Mouse (Mus musculus) thymus, postnatal 0 days (tissue): ENCODE data around the gene Pard3. TPM values are rescaled to one million over a fixed set of nuclear protein-coding genes. Genes with fewer than 3 reads are reported as not detected.

Experiments used
- DNase-seq: peaks from one replicate; pipeline ENCODE4 v3.0.0-alpha.2; 2015; ENCODE audit warnings: low spot score
- polyA plus RNA-seq: library from polyadenylated mRNA; unstranded; fragments of >200 nt; fragmentation: Nextera tagmentation; extraction: Ambion mirVana; gene quantifications from 2 replicates; pipeline ENCODE4 v1.2.1, GENCODE M21; 2015

Gene Pard3
- polyA plus RNA-seq, 1 experiment from 2014 or later = 4.1 TPM

DNA sequence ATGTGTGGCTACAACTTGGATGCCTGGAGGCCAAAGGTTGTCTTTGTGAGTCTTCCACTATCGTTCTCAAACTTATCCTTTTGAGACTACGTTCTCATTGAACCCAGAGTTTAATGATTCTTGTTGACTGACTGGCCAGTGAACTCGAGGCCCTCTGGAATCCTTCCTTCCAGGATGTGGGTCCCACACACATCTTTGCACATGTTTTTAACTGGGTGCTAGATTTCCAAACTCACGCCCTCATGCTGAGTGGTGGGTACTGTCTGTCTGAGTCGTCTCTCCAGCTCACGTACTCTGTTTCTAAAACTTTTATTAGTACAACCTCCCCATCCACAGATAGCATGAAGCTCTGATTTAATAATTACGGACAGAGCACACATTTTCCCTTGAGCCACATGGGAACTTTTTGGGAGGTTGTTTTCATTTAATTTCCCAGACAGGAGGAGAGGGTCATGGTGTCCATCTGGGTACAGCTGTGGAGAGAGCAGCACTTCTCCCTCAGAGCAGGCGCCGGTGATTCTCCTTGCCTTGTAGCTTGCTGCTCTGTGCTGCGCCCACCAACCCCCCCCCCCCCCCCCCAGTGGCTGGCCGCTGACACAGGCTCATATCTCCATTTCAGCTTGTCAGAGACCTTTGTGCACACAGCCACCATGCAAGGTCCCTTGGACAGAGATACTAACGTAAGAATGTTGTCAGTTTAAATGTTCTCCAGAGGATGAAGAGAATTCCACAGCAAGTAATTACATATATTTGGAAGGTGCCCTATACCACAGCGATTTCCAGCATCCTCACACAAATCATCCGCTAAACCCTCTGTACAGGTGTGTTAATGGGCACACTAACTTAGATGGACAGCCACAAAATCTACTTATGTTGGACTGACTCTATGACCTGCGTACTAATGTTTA is 165.9 kb downstream of the Pard3 start:
- no peak for DNase-seq

GRCm38 (mm10) chr8:127230233-127230595 is 166.5 kb downstream of the Pard3 start:
- no peak for DNase-seq

DNA sequence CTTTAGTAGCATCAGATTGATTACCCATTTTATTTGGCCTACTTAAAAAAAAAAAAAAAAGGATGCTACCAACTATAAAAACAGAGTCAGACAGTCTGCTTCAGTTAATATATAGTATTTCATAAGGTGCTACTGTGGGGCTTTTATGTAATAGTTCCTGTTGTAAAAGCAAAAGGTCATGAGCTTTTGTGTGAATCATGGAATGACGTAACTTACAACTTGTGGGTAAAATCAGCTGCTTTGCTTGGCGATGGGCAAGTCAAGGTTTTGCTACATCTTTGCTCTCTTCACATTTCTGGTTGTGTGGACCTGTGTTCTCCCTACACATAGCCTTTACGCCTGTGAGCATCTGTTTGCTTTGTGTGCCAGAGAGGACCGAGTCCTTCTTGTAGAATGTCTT is 179.7 kb downstream of the Pard3 start:
- DNase-seq = no peak

GRCm38 (mm10) chr8:127243841-127244240 is 180.1 kb downstream of the Pard3 start:
- DNase-seq = no peak

DNA sequence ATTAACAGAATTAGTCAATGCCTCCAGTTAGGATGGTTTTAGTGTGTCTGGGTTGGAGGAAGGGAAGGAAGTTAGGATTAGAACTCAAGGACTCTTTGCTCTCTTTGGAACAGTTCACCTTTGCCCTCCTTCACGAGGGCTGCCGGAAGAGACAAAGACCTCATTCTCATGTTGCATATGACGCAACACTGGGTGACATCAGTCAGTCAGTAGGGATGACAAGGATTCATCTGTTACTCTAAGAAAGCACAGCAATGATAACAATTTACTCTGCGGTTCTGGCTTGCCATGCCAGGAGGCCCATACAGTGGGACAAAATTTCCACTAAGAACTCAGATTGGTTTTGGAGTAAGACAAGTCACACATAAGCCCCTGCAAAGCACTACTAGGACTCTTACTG is 187.1 kb downstream of the Pard3 start:
- no peak for DNase-seq

- DNase-seq = no peak
Observed at GRCm38 (mm10) chr8:127251476-127251875, 187.8 kb downstream of the Pard3 start.

- no peak for DNase-seq
Observed at GRCm38 (mm10) chr8:127251985-127252384, 188.3 kb downstream of the Pard3 start.

GRCm38 (mm10) chr8:127254625-127255024 is 190.9 kb downstream of the Pard3 start:
- DNase-seq = no peak

- no peak for DNase-seq
Observed at GRCm38 (mm10) chr8:127257086-127257485, 193.4 kb downstream of the Pard3 start.

- no peak for DNase-seq
Observed at GRCm38 (mm10) chr8:127261051-127261450, 197.4 kb downstream of the Pard3 start.

GRCm38 (mm10) chr8:127262026-127262425 is 198.3 kb downstream of the Pard3 start:
- DNase-seq = no peak

DNA sequence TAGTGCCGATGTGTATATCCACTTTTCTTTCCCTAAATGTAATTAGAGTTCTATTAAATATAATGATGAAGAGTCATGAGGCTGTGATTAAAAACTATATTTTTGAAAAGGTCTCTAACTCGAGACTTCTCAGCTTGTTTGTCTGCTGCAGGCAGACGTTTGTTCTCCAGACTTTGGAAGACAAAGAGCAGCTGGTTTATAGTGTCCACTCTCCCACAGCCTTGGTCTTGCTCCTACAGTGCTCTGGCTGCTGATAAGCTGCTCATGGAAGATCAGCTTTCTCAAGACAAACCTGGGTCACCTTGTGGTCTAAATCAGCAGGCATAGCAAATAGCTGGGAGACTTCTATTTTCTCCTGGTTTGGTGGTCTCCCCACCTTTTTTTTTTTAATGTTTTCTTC is 198.7 kb downstream of the Pard3 start:
- no peak for DNase-seq

GRCm38 (mm10) chr8:127262926-127263325 is 199.2 kb downstream of the Pard3 start:
- DNase-seq = no peak

GRCm38 (mm10) chr8:127263457-127263856 is 199.8 kb downstream of the Pard3 start:
- no peak for DNase-seq

DNA sequence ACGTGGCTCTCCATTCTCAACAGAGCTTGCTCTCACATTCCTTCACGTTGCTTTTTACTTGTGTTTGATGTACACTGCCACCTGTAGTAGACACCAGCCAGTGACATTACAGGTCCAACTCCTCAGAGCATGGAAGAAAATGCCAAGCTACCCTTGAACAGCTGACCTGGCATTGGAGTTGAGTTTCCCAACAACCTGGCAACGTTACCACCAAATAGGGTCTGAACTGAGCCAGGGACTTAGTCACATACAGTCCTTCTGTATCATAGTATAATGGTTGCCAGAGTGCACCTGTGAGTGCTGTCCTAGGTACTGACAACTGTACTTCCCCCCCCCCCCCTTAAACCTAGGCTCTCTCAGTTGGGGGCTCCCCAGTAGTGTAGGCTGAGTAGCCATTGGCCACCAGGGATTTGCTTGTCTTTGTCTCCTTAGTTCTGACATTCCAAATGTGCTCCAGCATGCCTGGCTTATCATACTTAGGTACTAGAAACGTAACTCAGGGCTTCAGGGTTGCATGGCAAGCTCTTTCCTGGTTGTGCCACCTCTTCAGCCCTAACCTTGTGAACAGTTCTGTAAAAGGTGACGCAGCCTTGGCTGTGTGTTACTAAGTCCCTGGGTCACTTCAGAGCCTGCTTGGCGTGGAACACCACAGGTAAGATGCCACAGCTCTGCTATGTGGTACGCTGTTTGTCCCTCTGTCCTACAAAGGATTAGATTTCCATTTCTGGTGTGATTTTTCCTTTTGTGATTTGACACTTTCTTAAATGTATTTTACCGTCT is 201.2 kb downstream of the Pard3 start:
- no peak for DNase-seq

DNA sequence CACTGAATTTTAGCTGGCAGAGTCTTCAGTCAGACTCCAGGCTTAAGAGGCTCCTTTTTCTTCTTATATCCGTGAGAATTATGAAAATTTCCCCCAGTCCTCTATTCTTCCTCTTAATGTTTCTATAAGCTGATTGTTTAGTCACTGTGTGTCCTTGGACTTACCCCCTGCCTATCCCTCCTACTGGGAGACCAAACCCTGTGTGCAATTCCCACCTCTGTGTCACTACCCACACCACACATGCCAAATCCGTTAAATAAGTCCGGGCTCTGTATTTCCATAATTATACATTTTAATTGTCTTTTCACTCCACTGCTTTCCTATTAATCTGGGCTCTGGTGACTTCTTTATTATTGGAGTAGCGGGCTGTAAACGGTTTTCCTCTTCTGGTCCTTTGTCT is 203.1 kb downstream of the Pard3 start:
- DNase-seq = no peak

GRCm38 (mm10) chr8:127268239-127269024 is 204.7 kb downstream of the Pard3 start:
- DNase-seq = no peak

- DNase-seq = no peak
Observed at GRCm38 (mm10) chr8:127269082-127269747, 205.5 kb downstream of the Pard3 start.

DNA sequence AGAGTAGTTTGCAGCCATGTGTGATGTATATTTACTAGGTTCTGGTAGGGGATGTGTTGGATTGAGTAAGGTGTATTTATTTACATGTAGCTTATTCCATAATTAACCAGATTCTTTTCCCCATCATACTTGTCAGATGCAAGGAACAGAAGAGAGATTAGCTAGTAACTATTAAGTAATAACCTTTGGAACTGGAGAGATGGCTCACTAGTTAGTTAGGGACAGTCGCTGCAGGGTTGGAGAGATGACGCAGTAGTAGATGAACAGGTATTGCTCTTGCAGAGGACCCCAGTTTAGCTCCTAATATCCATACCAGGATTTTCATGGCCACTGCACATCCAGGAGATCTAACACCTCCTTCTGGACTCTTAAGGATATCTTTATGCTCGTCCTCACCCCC is 207.5 kb downstream of the Pard3 start:
- DNase-seq = no peak

- DNase-seq = no peak
Observed at GRCm38 (mm10) chr8:127280299-127280974, 216.7 kb downstream of the Pard3 start.

DNA sequence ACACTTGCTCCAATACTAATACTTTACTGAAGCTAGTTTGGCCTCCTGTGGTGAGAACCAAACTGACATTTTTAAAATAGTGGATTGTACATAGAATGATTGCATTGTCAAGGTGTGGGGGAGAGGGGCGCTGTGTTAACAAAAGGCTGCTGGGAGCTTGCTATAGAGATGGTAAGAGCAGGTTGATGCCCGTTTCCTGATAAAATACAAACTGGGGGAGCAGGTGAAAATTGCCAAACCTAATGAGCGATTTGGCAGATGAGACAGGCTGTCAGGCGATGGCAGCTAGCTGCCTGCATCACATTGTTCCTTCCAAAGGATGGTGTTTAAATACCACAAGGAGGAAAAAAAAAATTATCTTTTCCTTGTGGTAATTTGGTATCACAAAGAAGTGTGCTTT is 217.3 kb downstream of the Pard3 start:
- no peak for DNase-seq
